Mouse (Mus musculus): Measurements from ENCODE around the gene Ddx19a.
"Not testable (repeated sequence)": the region's sequence is repeated elsewhere in the genome, so short reads cannot be mapped to it uniquely, and the experiment has no call there.

DNA sequence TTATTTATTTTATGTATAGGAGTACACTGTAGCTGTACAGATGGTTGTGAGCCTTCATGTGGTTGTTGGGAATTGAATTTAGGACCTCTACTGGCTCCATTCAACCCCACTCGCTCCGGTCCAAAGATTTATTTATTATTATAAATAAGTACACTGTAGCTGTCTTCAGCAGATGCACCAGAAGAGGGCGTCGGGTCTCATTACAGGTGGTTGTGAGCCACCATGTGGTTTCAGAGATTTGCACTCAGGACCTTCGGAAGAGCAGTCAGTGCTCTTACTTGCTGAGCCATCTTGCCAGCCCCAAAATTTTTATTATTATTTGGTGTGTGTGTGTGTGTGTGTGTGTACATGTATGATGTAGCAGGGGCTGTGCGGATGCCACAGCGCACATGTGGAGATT, 39.0 kb downstream of the Ddx19a start:
- not testable (repeated sequence) for TF ChIP-seq CTCF (IDR thresholded peaks at IDR 0.05; ENCODE audit: borderline replicate concordance, insufficient read depth, low read length); POLR2A (IDR thresholded peaks at IDR 0.05; ENCODE audit: low read depth, low read length)
